Mouse (Mus musculus): ENCODE measurements around the gene BC051142.

Gene BC051142

GRCm38 (mm10) chr17:34398711-34399393 lies at the start of gene BC051142:
Gene BC051142, plus strand, starts transcription at chr17:34398820.
- DNase-seq (ENCODE audit: extremely low read depth, low read depth), result peak; percentile 71

DNA sequence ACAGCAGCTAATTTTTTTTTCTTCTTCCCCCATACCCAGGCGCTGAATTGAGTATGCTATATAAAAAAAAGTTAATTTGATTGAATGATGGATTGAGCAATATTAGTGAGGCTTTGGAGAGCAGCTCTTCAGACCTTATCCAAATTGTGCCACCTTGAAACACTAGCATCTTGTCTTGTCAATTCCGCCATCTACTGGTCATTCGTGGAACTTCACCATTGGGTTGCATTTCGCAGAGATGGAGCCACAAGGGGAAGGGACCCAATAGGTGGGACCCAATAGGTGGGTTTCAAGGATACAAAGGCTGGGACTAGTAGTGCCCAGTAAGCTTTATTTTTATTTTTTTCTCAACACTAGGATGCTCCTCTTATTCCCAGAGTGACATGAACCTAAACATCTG lies 49.2 kb upstream of the BC051142 start:
- DNase-seq (ENCODE audit: extremely low read depth, low read depth), result peak; percentile 33

- DNase-seq (ENCODE audit: extremely low read depth, low read depth), result no peak
These were observed 44.1 kb upstream of the BC051142 start, which contains the start of gene Btnl2 for GRCm38 (mm10) chr17:34354539-34354938. Gene Btnl2, plus strand, starts transcription at chr17:34354822.

- no peak for DNase-seq (ENCODE audit: extremely low read depth, low read depth)
These were observed 43.7 kb upstream of the BC051142 start for GRCm38 (mm10) chr17:34354940-34355339.

DNA sequence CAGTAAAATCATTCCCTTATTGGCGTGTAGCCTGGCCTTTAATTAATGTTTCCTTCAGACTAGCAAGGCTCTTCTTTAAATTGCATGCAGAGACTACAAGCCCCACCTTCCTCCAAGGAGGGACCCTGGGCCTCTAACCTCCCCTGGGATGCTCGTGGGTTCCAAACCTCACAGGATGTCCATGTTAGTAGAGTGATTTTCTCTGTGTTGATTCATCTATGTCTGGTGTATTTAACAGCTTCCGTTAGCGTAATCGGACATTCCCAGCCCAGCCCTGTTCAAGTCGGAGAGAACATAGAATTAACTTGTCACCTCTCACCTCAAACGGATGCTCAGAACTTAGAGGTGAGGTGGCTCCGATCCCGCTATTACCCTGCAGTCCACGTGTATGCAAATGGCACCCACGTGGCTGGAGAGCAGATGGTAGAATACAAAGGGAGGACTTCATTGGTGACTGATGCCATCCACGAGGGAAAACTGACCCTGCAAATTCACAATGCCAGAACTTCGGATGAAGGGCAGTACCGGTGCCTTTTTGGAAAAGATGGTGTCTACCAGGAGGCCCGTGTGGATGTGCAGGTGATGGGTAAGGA lies 35.6 kb upstream of the BC051142 start:
- no peak for DNase-seq (ENCODE audit: extremely low read depth, low read depth)

- no peak for DNase-seq (ENCODE audit: extremely low read depth, low read depth)
These were observed 34.8 kb upstream of the BC051142 start for GRCm38 (mm10) chr17:34363676-34364310.

- no peak for DNase-seq (ENCODE audit: extremely low read depth, low read depth)
These were observed 33.6 kb upstream of the BC051142 start for GRCm38 (mm10) chr17:34365031-34365430.

DNA sequence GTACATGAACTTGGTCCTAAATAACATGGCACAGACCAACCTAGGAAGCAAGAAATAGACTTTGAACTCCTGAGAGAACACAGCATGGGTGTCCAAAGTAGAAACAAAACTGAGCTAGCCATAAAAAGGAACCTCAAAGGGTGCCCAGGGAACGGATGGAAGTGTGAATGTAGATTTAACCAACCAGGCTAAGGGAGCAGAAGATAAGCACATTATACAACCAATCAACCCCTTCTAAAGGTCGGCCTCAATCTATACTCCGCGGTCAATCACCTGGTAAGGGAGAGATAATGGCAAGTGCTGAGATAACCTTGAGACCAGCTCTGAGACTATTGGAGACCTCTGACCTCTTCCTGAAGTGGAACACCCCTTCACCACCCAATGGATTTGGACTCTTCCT lies 28.1 kb upstream of the BC051142 start:
- DNase-seq (ENCODE audit: extremely low read depth, low read depth), result no peak

- DNase-seq (ENCODE audit: extremely low read depth, low read depth), result no peak
These were observed 25.4 kb upstream of the BC051142 start for GRCm38 (mm10) chr17:34373055-34373709.

DNA sequence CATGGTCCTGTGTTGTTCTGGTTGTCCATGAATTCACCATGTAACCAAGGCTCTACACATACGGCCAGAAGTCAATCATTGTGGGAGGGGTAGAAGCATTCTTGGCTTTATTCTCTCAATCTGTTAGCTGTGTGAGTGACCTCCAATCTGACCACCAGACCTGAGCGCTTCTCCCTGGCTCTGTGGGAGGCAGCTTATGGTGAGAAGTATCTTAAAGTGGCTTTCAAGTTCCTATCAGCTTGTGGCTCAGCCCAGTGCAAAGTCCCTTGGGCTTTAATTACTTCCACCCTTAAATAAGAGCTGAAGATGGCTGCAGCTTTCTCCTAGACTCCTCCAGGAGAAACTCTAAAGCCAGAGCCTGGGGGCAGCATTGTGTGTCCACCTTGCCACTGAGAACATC lies 21.8 kb upstream of the BC051142 start, which contains the start of gene Btnl1:
TSS of gene Btnl1 (plus strand) at position 286 of the 400 bp plus-strand sequence.
- no peak for DNase-seq (ENCODE audit: extremely low read depth, low read depth)

- no peak for DNase-seq (ENCODE audit: extremely low read depth, low read depth)
These were observed 21.0 kb upstream of the BC051142 start for GRCm38 (mm10) chr17:34377450-34378209.

DNA sequence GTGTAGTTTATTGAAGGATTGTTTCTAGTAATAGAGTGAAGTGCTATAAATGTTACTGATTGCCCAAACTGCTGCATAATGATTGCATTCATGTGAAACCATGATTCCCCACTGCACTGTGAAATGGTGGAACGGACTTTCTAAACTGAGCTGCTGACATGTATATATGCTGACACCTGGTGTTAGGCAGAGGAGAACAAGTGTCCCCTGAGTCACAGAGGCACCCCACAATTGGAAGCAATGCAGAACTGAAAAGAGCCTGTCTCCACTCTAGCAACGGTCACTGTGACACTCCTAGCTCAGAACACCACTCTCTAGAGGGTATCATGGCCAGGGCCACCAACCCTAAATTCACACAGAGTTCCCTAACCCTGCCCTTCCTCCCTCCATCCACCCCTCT lies 19.9 kb upstream of the BC051142 start:
- no peak for DNase-seq (ENCODE audit: extremely low read depth, low read depth)

DNA sequence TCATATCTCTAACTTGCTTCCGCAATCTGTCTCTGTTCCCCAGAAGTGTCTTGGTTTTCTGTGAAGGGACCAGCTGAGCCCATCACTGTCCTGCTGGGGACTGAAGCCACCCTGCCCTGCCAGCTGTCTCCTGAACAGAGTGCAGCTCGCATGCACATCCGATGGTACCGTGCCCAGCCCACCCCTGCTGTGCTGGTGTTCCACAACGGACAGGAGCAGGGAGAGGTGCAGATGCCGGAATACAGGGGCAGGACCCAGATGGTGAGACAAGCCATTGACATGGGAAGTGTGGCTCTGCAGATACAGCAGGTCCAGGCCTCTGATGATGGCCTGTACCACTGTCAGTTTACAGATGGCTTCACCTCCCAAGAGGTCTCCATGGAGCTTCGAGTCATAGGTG lies 19.2 kb upstream of the BC051142 start:
- DNase-seq (ENCODE audit: extremely low read depth, low read depth), result no peak

GRCm38 (mm10) chr17:34381876-34382275 lies 16.7 kb upstream of the BC051142 start:
- DNase-seq (ENCODE audit: extremely low read depth, low read depth), result no peak

DNA sequence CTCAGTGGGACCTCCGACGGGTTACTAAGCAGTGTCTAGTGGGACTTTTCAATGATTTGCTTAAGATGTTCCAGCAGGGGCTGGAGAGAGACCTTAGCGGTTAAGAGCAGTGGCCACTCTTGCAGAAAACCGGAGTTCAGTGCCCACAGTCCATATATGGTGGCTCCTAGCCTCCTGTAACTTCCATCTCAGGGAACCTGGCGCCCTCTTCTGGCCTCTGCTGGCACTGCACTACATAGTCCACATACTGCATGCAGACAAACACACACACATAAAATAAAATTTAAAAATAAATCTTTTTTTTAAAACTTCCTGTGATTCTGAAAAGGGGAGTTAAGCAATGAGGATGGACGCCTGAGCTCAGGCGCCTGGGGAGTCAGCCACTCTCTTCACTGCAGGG lies 15.4 kb upstream of the BC051142 start:
- DNase-seq (ENCODE audit: extremely low read depth, low read depth), result no peak

GRCm38 (mm10) chr17:34384699-34385098 lies 13.9 kb upstream of the BC051142 start:
- no peak for DNase-seq (ENCODE audit: extremely low read depth, low read depth)

DNA sequence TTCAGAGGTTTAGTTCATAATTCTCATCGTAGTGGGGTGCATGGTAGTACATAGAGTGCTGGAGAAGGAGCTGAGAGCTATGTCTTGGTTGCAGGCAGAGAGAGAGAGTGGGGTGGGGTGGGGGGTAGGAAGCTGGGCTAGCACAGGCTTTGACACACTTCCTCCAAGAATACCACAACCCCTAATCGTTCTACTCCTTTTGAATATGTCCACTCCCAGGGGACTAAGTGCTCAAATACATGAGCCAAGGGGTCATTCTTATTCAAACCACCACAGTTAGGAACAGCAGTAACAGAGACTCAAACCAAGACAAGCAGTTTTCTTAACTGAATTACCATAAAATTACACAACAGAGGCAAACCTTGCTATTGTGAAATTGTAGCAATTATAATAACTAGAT lies 12.0 kb upstream of the BC051142 start:
- DNase-seq (ENCODE audit: extremely low read depth, low read depth), result no peak

GRCm38 (mm10) chr17:34388513-34388912 lies 10.1 kb upstream of the BC051142 start:
- DNase-seq (ENCODE audit: extremely low read depth, low read depth), result no peak

DNA sequence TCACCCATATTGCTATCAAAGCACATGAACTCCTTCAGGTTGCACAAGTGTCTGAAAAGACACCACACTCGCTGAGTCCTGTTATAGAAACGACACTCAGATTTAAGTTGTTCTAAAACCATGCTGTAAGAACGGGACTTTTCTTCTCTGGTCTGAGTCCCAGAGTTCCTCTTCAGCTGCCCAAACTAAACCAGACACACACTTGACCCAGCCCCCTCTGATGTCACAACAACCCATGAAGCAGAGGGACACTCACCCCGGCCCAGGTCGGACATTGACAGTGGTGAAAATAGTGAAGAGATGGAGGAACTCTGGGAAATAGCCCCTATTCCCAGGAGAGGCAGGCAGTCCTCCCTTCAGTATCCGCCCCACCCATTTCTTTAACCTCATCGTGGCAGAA lies 7.1 kb upstream of the BC051142 start:
- no peak for DNase-seq (ENCODE audit: extremely low read depth, low read depth)

DNA sequence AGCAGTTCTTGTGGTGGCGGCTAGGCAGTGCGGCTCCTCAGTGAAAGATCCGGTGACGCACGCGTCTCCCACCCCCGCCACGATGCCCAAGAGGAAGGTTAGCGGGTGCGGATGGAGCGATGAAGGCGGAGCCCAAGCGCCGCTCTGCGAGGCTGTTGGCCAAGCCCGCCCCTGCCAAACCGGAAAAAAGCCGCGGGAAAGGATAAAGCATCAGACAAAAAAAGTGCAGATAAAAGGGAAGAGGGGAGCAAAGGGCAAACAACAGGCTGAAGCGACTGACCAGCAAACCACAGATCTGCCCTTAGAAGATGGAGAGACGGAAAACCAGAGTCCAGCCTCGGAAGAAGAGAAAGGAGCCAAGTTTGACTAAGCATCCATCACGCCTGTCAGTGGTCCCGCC lies 6.3 kb upstream of the BC051142 start:
- DNase-seq (ENCODE audit: extremely low read depth, low read depth), result no peak

- DNase-seq (ENCODE audit: extremely low read depth, low read depth), result no peak
These were observed 1.3 kb upstream of the BC051142 start for GRCm38 (mm10) chr17:34397357-34397756.

Measured in MEL-GATA-1-ER (cell line).